Mouse (Mus musculus): ENCODE measurements around the gene Fam185a. TPM values are rescaled to one million over a fixed set of nuclear protein-coding genes. Genes with fewer than 3 reads are reported as not detected.
A peak's percentile ranks its signal among the peaks of the same experiment; 100 is the strongest.

Fam185a gene
- polyA plus RNA-seq, 1 experiment from 2014 or later = 3.8 TPM

DNA sequence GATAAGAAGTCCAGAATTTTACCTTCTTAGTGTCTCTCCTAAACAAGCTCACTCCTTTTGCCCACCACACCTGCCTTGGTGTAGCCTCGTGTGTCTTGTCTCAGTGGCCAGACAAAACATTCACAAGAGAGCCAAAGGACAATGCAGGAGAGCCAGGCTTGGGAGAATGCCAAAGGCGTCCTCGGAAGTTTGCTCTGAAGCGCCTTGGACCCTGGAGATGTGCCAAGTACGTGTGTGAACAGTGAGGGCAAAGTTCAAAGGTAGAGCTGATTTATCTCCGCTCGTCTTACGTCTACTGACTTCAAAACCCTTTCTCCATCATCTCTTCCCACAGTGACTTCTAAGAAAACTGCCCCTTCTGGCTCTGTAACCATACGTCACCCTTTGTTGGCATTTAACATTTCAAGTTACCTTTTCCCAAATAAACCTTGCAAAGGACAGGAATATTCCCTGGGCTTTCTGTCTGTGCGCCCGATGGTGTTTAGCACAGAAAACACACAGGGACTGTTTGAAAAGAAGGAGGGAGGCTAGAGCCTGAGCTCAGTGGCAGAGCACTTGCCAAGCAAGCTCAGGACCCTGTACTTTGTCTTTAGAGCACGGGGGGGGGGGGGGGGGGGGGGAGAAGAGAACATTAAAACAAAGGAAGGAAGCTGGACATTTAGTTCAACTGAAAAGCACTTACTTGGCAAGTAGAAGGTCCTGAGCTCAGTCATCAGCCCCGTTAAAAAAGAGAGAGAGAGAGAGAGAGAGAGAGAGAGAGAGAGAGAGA lies 33.0 kb upstream of the Fam185a start:
- H3K36me3 ChIP-seq (ENCODE audit: poor library complexity, severe bottlenecking) = no peaks in the 10 kb centered on the region
- 50% methylated on average over 13 of the region's 13 CpGs for WGBS
- H3K9ac ChIP-seq = no peak overlapping the region
- no peaks in the 10 kb centered on the region for H3K9me3 ChIP-seq (replicated peaks)
- no peak overlapping the region for H3K4me2 ChIP-seq
- H3K4me3 ChIP-seq = no peak overlapping the region
- no peak for ATAC-seq
- no peak overlapping the region for H3K27ac ChIP-seq
- no peaks in the 10 kb centered on the region for H3K27me3 ChIP-seq
- peaks cover 5% of the 10 kb centered on the region; the same call in 1 of the 2 replicates for H3K4me1 ChIP-seq

DNA sequence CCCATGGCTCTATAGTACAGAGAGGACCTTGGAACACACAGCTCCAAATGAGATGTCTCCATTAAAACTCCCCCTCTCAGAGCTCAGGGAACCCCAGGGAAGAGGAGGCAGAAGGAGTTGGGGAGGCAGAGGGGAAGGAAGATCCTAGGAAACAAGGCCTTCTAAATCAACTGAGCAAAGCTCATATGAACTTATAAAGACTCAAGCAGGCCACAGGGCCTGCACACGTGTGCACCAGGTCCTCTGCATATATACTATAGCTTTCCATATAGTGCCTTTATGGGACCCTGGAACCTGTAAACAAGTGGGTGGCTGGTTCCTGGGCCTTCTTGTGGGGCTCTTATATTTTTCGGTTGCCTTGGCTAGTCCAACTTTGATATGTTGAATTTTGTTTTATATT lies 30.2 kb upstream of the Fam185a start:
- H3K4me2 ChIP-seq = no peak overlapping the region
- no peaks in the 10 kb centered on the region for H3K36me3 ChIP-seq (ENCODE audit: poor library complexity, severe bottlenecking)
- H3K4me1 ChIP-seq = peaks cover 5% of the 10 kb centered on the region; the same call in 1 of the 2 replicates
- H3K27me3 ChIP-seq = no peaks in the 10 kb centered on the region
- ATAC-seq = no peak
- H3K27ac ChIP-seq = no peak overlapping the region
- 77% methylated on average over 2 of the region's 2 CpGs for WGBS
- H3K9me3 ChIP-seq (replicated peaks) = no peaks in the 10 kb centered on the region
- H3K9ac ChIP-seq = no peak overlapping the region
- H3K4me3 ChIP-seq = no peak overlapping the region

DNA sequence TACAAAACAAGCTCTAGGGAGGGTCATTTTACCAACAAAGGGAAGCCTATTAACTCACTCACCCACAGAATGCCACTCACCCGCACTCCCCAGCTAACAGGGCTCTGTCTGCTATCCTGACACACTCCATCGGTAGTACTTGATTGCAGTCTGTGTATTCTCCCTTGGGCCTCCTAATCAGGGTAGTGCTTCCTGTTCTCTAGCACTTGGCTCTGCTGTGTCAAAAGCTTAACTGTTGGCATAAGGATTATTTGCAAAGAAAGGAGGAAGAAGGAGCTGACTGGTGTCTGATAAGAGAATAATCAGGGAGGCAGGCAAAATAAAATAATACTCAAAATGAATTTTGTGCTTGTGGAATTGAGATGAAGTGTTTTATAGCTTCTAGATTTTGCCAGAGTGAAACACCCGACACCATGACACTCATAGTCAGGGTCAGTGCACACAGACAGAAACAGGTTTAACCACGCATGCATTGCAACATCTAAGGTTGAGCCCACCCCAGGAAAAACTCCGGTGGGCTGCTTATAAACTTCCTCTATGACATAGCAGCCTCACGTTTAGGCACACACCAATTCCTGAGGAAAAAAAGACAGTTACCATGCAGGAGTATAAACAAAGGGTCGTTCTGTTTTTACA lies 29.4 kb upstream of the Fam185a start:
- Histone ChIP-seq H3K36me3 (ENCODE audit: poor library complexity, severe bottlenecking) (no peaks in the 10 kb centered on the region), H3K4me2 (no peak overlapping the region), H3K9me3 (replicated peaks) (no peaks in the 10 kb centered on the region), H3K4me3 (no peak overlapping the region), H3K9ac (no peak overlapping the region), H3K27ac (no peak overlapping the region), H3K4me1 (peaks cover 5% of the 10 kb centered on the region; the same call in 1 of the 2 replicates), H3K27me3 (no peaks in the 10 kb centered on the region)
- ATAC-seq = no peak
- 47% methylated on average over 7 of the region's 7 CpGs for WGBS

DNA sequence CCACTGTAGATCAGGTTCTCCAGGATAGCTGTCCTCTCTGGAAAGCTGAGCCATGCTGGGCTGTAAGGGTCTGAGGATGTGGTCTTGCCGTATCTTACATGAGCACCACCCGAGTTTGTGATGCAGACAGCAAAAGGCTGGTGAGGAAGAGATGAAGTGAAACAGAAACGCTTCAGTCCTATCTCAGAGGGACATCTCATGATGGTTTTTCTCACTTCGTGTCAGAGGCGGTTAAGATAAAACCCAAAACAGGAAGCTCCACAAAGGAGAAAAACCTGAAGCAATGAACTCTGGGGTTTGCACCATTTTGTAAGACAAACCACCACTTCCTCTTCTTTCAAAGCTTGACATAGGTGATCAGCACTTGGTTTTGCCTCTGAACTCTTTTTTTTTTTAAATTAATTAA lies 13.5 kb upstream of the Fam185a start:
- 89% methylated on average over 5 of the region's 5 CpGs for WGBS
- no peak overlapping the region for H3K27ac ChIP-seq
- no peaks in the 10 kb centered on the region for H3K36me3 ChIP-seq (ENCODE audit: poor library complexity, severe bottlenecking)
- no peak overlapping the region for H3K4me2 ChIP-seq
- no peak for ATAC-seq
- no peak overlapping the region for H3K9ac ChIP-seq
- H3K9me3 ChIP-seq (replicated peaks) = no peaks in the 10 kb centered on the region
- no peaks in the 10 kb centered on the region for H3K4me1 ChIP-seq
- no peaks in the 10 kb centered on the region for H3K27me3 ChIP-seq
- no peak overlapping the region for H3K4me3 ChIP-seq

DNA sequence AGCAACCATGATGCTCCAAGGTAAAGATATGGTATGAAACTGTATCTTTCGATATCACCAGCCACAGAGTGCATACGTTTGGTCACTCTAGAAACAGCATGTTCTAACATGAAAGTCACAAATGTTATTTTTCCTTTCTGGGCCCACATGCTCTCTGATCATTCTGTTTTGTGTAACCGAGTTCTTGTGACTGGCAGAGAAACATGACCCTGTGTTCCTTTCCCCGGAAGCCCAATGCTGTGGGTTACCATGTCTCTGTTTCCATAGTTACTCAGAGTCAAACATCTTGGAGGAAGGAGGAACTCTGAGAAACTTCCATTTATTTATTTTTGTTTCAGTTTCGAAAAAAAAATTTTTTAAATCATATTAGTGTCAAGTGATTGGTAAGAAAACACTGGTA lies 12.7 kb upstream of the Fam185a start:
- H3K4me2 ChIP-seq = no peak overlapping the region
- H3K9ac ChIP-seq = no peak overlapping the region
- H3K4me1 ChIP-seq = no peaks in the 10 kb centered on the region
- 86% methylated on average over 5 of the region's 5 CpGs for WGBS
- no peak for ATAC-seq
- H3K27ac ChIP-seq = no peak overlapping the region
- no peaks in the 10 kb centered on the region for H3K9me3 ChIP-seq (replicated peaks)
- H3K4me3 ChIP-seq = no peak overlapping the region
- H3K36me3 ChIP-seq (ENCODE audit: poor library complexity, severe bottlenecking) = no peaks in the 10 kb centered on the region
- H3K27me3 ChIP-seq = no peaks in the 10 kb centered on the region

DNA sequence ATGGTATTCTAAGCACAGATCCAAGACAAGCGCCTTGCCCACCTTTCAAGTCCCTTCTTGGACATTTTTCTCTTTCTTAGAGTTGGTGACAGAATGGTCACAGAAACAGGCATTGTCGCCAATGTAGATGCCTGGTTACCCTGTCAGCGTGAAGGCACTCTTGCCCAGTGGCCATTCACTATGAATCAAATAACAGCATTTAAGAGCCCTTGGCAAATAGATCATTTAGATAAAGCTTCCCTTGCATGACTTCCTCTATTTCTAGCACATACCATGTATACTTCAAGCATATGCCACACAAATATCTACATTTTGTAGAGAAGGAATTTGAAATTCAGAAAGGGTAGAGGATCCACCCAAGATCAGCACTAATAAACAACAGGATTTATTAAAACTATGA lies 11.4 kb upstream of the Fam185a start:
- 91% methylated on average over 3 of the region's 3 CpGs for WGBS
- Histone ChIP-seq H3K36me3 (ENCODE audit: poor library complexity, severe bottlenecking) (no peaks in the 10 kb centered on the region), H3K27me3 (no peaks in the 10 kb centered on the region), H3K9me3 (replicated peaks) (no peaks in the 10 kb centered on the region), H3K27ac (no peak overlapping the region), H3K4me3 (no peak overlapping the region), H3K4me2 (no peak overlapping the region), H3K4me1 (no peaks in the 10 kb centered on the region), H3K9ac (no peak overlapping the region)
- ATAC-seq = no peak

DNA sequence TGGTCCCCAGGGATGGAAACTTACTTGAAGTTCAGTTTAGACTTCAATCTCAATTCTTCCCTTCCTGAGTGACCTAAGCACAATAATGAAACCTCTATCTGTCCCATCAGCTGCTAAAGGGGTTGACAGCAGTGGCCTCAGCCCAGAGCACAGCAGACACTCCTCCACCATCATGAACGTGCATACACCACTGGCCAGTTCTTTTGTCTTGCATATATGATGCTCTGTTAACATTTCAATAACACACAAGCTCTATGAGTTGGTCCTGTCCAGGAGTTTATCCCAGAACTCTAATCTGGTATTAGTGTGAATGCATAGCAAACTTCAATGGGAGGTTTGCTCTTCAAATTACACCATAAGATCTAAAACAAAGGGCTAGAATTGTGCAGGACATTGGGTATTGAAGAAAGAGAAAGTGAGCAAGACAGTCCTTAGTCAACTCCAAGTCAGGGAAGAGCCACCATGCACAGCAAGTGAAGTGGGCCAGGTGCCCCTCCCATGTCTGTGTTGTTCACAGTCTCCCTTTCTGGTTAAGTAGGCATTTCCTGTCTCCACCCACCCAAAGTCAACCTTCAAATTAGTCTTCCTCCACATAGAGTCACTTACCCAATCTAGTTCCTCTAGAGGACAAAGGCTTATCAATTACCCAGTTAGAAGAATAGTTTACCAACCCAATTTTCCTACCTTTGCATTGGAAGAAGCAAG lies 10.5 kb upstream of the Fam185a start:
- Histone ChIP-seq H3K4me2 (no peak overlapping the region), H3K4me3 (no peak overlapping the region), H3K9ac (no peak overlapping the region), H3K9me3 (replicated peaks) (no peaks in the 10 kb centered on the region), H3K27ac (no peak overlapping the region), H3K27me3 (no peaks in the 10 kb centered on the region), H3K36me3 (ENCODE audit: poor library complexity, severe bottlenecking) (no peaks in the 10 kb centered on the region), H3K4me1 (no peaks in the 10 kb centered on the region)
- ATAC-seq = no peak
- 64% methylated on average over 1 of the region's 1 CpGs for WGBS

DNA sequence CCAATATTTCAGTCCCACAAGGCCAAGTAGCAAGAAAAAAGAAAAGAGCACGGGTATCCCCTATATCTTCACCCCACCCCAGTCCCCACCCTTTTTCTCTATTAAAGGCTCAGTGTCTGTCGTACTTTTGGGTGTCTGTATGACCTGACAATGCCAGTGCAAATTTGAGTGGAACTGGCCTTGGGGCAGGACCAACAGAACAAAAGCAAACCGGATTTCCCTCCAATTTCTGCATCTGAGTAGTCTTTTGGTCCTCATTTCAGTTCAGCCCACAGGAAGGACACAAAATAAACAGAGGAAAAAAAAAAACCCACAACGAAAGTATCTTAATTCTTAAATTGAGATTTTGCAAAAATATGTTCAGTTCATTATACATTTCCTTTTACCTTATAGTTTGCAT lies 6.1 kb upstream of the Fam185a start:
- ATAC-seq = no peak
- no peaks in the 10 kb centered on the region for H3K27me3 ChIP-seq
- WGBS = 73% methylated on average over 4 of the region's 4 CpGs

DNA sequence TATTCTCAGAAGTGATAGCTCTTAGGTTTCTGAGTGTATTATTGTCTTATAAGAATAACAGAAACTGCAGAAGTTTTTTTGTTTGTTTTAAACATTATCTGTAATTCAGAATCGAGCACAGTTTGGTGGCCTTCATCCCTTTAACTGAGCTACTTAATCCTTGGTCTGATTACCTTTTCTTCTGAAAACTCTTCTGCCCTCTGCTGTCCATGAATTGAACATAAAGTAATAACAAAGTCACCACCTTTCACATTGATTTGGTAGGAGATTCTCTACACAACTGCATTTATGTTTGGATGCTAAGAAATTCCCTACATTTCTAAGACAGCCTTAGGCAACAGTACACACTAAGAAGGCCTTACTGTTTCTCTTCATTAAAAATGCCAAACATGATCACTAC lies 4.1 kb upstream of the Fam185a start:
- no peak for ATAC-seq
- 37% methylated on average over 1 of the region's 1 CpGs for WGBS

More for the DNA sequence above, 6.1 kb upstream of the Fam185a start:
- H3K27ac ChIP-seq = no peak overlapping the region
- no peaks in the 10 kb centered on the region for H3K36me3 ChIP-seq (ENCODE audit: poor library complexity, severe bottlenecking)
- H3K4me2 ChIP-seq = no peak overlapping the region
- H3K9me3 ChIP-seq (replicated peaks) = no peaks in the 10 kb centered on the region
- no peaks in the 10 kb centered on the region for H3K4me1 ChIP-seq
- no peak overlapping the region for H3K9ac ChIP-seq
- H3K4me3 ChIP-seq = no peak overlapping the region

DNA sequence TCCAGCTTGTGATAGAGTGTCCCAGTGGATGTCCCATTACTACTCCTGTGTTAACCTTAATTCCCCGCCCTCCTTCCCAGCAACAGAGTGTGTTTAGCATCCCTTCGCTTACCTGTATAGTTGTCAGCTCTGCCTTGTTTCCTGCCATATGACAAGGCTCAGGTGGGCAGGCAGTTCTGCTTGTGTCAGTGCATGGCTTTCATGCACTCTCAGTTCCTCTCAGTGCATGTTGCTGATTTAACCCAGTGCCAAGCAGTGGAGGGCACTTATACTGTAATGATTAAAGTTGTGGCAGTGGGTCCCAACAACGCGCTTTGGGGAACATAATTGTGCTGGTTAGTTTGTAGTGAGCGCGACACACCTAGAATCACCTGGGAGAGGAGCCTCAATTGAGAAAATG lies 1.9 kb downstream of the Fam185a start:
- no peak overlapping the region for H3K4me2 ChIP-seq
- peaks cover 11% of the 10 kb centered on the region for H3K4me1 ChIP-seq
- H3K36me3 ChIP-seq (ENCODE audit: poor library complexity, severe bottlenecking) = no peaks in the 10 kb centered on the region
- 90% methylated on average over 6 of the region's 6 CpGs for WGBS
- no peak overlapping the region for H3K4me3 ChIP-seq
- H3K9me3 ChIP-seq (replicated peaks) = no peaks in the 10 kb centered on the region
- no peaks in the 10 kb centered on the region for H3K27me3 ChIP-seq
- no peak for ATAC-seq
- no peak overlapping the region for H3K27ac ChIP-seq
- H3K9ac ChIP-seq = no peak overlapping the region

More for the DNA sequence above, 4.1 kb upstream of the Fam185a start:
- H3K27me3 ChIP-seq = no peaks in the 10 kb centered on the region
- no peak overlapping the region for H3K9ac ChIP-seq
- no peak overlapping the region for H3K4me2 ChIP-seq
- H3K4me1 ChIP-seq = peaks cover 6% of the 10 kb centered on the region
- no peak overlapping the region for H3K27ac ChIP-seq
- no peaks in the 10 kb centered on the region for H3K36me3 ChIP-seq (ENCODE audit: poor library complexity, severe bottlenecking)
- H3K4me3 ChIP-seq = no peak overlapping the region
- no peaks in the 10 kb centered on the region for H3K9me3 ChIP-seq (replicated peaks)

DNA sequence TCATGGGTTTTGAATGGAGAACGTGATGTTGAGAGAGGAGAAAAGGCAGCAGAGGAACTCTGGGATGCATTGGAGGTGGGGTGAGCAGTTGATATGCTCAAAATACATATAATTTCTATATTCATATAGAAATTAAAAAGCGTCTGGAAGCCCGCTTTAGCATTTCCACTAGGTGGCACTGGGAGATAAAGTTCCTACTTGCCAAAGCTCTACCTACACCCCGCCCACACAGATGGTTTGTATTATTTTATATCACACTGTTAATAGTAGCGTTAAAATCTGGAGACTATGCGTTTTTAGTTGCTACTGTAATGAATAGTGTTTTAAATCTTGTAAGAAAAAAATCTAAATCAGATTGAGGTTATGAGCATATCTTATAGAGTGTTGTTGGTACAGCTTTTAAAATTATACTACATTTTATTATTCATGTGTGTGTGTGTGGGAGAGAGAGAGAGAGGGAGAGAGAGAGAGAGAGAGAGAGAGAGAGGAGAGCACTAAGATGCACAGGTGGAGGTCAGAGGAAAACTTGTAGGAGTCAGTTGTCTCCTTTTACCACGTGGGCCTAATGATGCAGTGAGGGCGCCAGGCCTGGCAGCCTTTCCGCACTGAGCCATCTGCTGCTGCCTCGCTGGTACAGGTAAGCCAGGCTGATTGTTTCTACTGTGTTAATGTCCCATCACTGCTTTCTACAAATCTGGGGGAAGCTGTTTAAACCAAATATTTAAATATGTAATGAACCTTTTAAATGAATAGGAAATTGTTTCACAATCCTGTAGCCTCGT lies 9.6 kb downstream of the Fam185a start:
- no peak overlapping the region for H3K9ac ChIP-seq
- H3K36me3 ChIP-seq (ENCODE audit: poor library complexity, severe bottlenecking) = no peaks in the 10 kb centered on the region
- H3K4me1 ChIP-seq = 0 out of 2 replicates have a peak, but pooled peaks cover 5% of the 10 kb centered on the region
- H3K4me2 ChIP-seq = no peak overlapping the region
- H3K27ac ChIP-seq = no peak overlapping the region
- WGBS = 79% methylated on average over 11 of the region's 11 CpGs
- H3K27me3 ChIP-seq = no peaks in the 10 kb centered on the region
- peak; percentile 75 for ATAC-seq
- H3K9me3 ChIP-seq (replicated peaks) = no peaks in the 10 kb centered on the region
- no peak overlapping the region for H3K4me3 ChIP-seq

Measured in forebrain, embryonic 13.5 days (tissue).